Mouse (Mus musculus) thymus, adult 2 months (tissue): Measurements from ENCODE around the gene Glt8d2. TPM values are rescaled to one million over a fixed set of nuclear protein-coding genes. Genes with fewer than 3 reads are reported as not detected.
A peak's percentile ranks its signal among the peaks of the same experiment; 100 is the strongest.

Experiments used
- DNase-seq: peaks from one replicate; pipeline ENCODE4 v3.0.0; 2021
- H3K27ac ChIP-seq: fragments of 200-500 bp; 2 replicates; pipeline ENCODE4 v1.5.1; 2012; ENCODE audit warnings: low read length, control low read depth; ENCODE audit not compliant: control insufficient read depth, insufficient read depth
- H3K27me3 ChIP-seq: fragments of 200-500 bp; 2 replicates; pipeline ENCODE4 v1.6.1; 2012; ENCODE audit warnings: mild to moderate bottlenecking, low read length, moderate library complexity, mixed read lengths; ENCODE audit not compliant: control insufficient read depth, insufficient read depth
- H3K36me3 ChIP-seq: fragments of 200-500 bp; 2 replicates; pipeline ENCODE4 v1.6.1; 2012; ENCODE audit warnings: mild to moderate bottlenecking, low read length, moderate library complexity; ENCODE audit not compliant: control insufficient read depth, insufficient read depth
- H3K4me1 ChIP-seq: fragments of 200-500 bp; replicated peaks from 2 replicates; pipeline ENCODE4 v1.6.1; 2012; ENCODE audit warnings: low read length; ENCODE audit not compliant: control insufficient read depth, insufficient read depth
- H3K4me3 ChIP-seq: fragments of 200-500 bp; 2 replicates; pipeline ENCODE4 v1.5.1; 2012; ENCODE audit warnings: mild to moderate bottlenecking, low read length, control low read depth, moderate library complexity; ENCODE audit not compliant: control insufficient read depth, insufficient read depth
- CTCF ChIP-seq: fragments of 200-500 bp; IDR thresholded peaks from 2 replicates; pipeline ENCODE4 v1.5.1; 2012; ENCODE audit warnings: mild to moderate bottlenecking, control low read depth, low read length, moderate library complexity, borderline replicate concordance; ENCODE audit not compliant: control insufficient read depth, poor library complexity, insufficient read depth; ENCODE audit errors: extremely low read depth
- POLR2A ChIP-seq: fragments of 200-500 bp; IDR thresholded peaks from 2 replicates; pipeline ENCODE4 v1.6.1; 2012; ENCODE audit warnings: mild to moderate bottlenecking, low read length, control low read depth, moderate library complexity; ENCODE audit not compliant: control insufficient read depth, poor library complexity, insufficient read depth; ENCODE audit errors: extremely low read depth
- WGBS: fragments of 180-500 bp; shearing (Covaris S2); methylation state at CpG from one replicate; pipeline ENCODE4 v1.1.7; 2018; 5-methylcytosine and 5-hydroxymethylcytosine counted together
- polyA plus RNA-seq: library from polyadenylated mRNA; depleted of rRNA; stranded (reverse); fragments of >200 nt; gene quantifications from 2 replicates; pipeline ENCODE4 v1.2.3, GENCODE M21; 2012; rRNA removed

Gene Glt8d2
- polyA plus RNA-seq, result 7.9 and 8.9 TPM in 2 replicates

- DNase-seq, result no peak
- no peaks in the 10 kb centered on the region for H3K27me3 ChIP-seq
- H3K4me1 ChIP-seq, result peaks cover 6% of the 10 kb centered on the region
- WGBS, result 16% methylated on average over 14 of the region's 14 CpGs
- TF ChIP-seq CTCF (no peak), POLR2A (no peak)
- H3K4me3 ChIP-seq, result no peak within 1 kb of the TSS
- H3K36me3 ChIP-seq, result no peaks in the 10 kb centered on the region
- H3K27ac ChIP-seq, result no peak within 1 kb of the TSS
Measured at GRCm38 (mm10) chr10:82690494-82690893, at the start of gene Glt8d2. Gene Glt8d2, minus strand, starts transcription at chr10:82690650.

- no peak for DNase-seq
- Histone ChIP-seq H3K36me3 (peaks cover 7% of the 10 kb centered on the region; the same call in 1 of the 2 replicates), H3K4me3 (peak overlapping the region; percentile 88), H3K4me1 (peaks cover 15% of the 10 kb centered on the region), H3K27ac (no peak overlapping the region), H3K27me3 (no peaks in the 10 kb centered on the region)
- TF ChIP-seq CTCF, result no peak
- no peak for TF ChIP-seq POLR2A
- WGBS, result under 1% methylated on average over 59 of the region's 59 CpGs
Measured at GRCm38 (mm10) chr10:82699296-82699941, 9.0 kb upstream of the Glt8d2 start.

- peak; percentile 96 for DNase-seq
- H3K27ac ChIP-seq, result peak overlapping the region; percentile 2; the same call in 1 of the 2 replicates
- peaks cover 4% of the 10 kb centered on the region; the same call in 1 of the 2 replicates for H3K36me3 ChIP-seq
- H3K4me1 ChIP-seq, result peaks cover 15% of the 10 kb centered on the region
- WGBS, result 1% methylated on average over 42 of the region's 42 CpGs
- peak overlapping the region; percentile 88 for H3K4me3 ChIP-seq
- H3K27me3 ChIP-seq, result no peaks in the 10 kb centered on the region
- TF ChIP-seq POLR2A, result peak; percentile 55; the same call in 1 of the 2 replicates
- TF ChIP-seq CTCF, result 0 out of 2 replicates have a peak, but pooled peaks have one; percentile 52
Measured at GRCm38 (mm10) chr10:82698712-82699261, 8.3 kb upstream of the Glt8d2 start.

- peaks cover 4% of the 10 kb centered on the region; the same call in 1 of the 2 replicates for H3K36me3 ChIP-seq
- no peak overlapping the region for H3K27ac ChIP-seq
- no peaks in the 10 kb centered on the region for H3K27me3 ChIP-seq
- H3K4me3 ChIP-seq, result no peak overlapping the region
- WGBS, result 23% methylated on average over 3 of the region's 3 CpGs
- H3K4me1 ChIP-seq, result peaks cover 15% of the 10 kb centered on the region
- DNase-seq, result no peak
- TF ChIP-seq POLR2A, result no peak
- TF ChIP-seq CTCF, result no peak
Measured at GRCm38 (mm10) chr10:82697305-82697898, 7.0 kb upstream of the Glt8d2 start.

GRCm38 (mm10) chr10:82696453-82697079, 6.1 kb upstream of the Glt8d2 start:
- Histone ChIP-seq H3K4me1 (peaks cover 15% of the 10 kb centered on the region), H3K27me3 (no peaks in the 10 kb centered on the region), H3K4me3 (no peak overlapping the region), H3K36me3 (0 out of 2 replicates have a peak, but pooled peaks cover 4% of the 10 kb centered on the region), H3K27ac (no peak overlapping the region)
- 55% methylated on average over 4 of the region's 4 CpGs for WGBS
- TF ChIP-seq CTCF, result no peak
- no peak for TF ChIP-seq POLR2A
- no peak for DNase-seq

- TF ChIP-seq POLR2A, result no peak
- no peak for TF ChIP-seq CTCF
- H3K4me3 ChIP-seq, result no peak within 1 kb of the TSS
- 89% methylated on average over 5 of the region's 5 CpGs for WGBS
- H3K27ac ChIP-seq, result no peak within 1 kb of the TSS
- peaks cover 15% of the 10 kb centered on the region for H3K4me1 ChIP-seq
- H3K27me3 ChIP-seq, result no peaks in the 10 kb centered on the region
- H3K36me3 ChIP-seq, result no peaks in the 10 kb centered on the region
- DNase-seq, result no peak
Measured at GRCm38 (mm10) chr10:82695956-82696355, 5.5 kb upstream of the Glt8d2 start, which contains the start of gene Hcfc2. Gene Hcfc2, plus strand, starts transcription at chr10:82696160.
